Mouse (Mus musculus) thymus, postnatal 14 days (tissue): Measurements from ENCODE around the gene Slc39a11.

Source experiments
- DNase-seq: peaks from one replicate; pipeline ENCODE4 v3.0.0; 2021

Gene Slc39a11

GRCm38 (mm10) chr11:113327499-113328062 is 322.3 kb downstream of the Slc39a11 start:
- no peak for DNase-seq

DNA sequence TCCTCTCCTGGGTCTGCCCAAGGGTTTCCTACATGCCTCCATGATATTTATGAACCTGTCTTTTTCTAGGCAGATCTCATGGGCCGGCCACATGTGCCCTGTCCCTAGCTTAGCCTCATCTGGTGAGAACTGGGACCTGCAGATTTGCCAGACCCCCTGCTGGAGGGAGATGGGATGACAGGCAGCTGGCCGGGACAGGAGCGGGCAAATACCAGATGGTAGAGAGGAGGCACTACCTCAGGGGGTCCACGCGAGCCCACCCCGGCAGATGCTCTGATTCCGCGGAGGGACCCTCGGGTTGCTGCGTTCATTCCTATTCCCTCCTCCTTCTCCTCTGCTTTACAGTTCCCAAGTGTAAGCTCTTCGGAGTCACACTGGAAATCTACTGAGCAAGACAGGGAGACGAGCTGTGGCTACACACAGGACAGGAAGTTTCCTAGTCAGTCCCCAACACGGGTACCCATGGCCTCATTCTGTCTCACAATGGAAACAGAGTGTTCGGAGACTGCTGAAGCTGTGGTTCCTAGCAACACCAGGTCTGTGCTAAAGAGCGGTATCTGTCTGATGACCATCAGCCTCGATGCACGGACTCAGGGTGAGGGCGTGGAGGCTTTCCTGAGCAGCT is 323.4 kb downstream of the Slc39a11 start:
- DNase-seq = peak; percentile 76

DNA sequence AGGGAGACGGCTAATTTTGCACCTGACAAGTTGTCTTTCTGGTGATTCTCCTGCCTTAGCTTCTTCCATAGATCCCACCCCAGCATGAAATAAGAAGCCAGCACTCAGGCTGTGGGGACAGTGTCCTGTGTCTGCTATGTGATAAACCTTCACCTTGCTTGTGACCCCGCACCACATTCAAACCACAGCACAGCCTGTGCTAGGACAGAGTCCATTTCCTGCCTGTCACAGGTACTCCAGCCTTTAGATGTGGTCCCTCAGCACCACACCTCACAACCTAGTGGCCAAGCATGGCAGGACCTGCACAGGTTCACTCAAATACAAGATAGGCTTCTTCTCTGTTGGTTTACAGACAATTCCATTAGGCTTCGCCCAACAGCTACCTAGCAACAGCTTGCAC is 328.3 kb downstream of the Slc39a11 start:
- DNase-seq = no peak

DNA sequence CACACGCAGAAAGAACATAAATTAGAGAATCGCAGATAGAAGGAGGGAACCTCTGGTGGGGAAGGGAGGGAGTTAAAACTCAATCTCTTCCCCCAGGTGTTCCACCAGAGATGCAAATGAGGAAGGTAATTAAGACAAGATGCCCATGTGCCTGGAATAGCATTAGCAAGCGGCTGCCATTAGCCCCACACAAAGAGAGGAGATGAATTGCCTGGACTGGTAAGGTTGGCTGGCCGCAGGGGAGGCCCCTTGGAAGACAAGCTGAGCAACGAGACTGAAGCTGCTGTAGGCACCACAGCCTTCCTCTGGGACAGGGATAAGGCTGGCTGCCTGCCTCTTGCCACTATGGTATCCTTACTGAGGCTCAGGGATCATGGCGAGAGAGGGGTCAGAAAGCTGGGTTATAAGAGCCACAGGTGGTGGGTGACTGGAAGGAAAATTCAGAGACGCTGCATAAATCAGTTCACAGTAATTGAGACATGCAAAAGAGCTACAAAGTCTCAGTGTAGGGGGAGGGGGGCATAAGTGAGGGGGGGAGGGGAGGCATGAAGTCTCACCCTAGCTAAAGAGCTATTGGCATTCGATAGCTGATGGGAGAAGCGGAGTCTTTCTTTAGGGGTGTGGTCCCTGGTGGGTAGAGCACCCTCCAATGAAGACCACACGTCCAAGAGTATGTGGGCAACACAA is 340.5 kb downstream of the Slc39a11 start:
- no peak for DNase-seq

DNA sequence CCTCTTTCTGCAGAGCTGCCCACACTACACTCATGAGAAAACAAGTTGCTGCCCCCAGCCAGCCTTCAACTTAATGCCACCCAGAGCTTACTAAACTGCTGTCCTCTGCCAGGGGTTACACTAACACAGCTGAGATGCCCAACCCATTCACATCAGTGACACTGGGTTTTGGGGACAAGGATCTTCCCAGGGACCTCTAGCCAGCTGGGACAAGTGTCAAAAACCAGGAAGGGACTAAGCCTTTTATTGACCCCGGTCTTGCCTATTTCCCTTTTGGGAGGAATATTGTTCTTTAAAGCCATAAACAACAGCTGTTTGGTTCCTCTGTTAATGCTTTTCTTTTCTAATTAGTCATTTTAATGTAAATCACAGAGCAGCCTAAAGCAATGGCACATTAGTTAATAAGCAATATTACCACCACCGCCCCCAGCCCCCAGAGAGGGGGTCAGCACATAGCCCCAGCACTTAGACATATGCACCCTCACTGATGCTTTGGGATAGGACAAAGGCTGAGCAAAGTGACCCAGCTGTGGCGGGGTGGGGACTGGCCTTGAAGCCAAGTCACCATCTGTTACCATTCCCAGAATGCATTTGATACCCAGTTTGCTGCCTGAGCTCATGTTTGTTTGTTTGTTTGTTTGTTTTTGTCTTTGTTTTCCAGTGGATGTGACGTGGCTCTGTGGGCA is 341.5 kb downstream of the Slc39a11 start:
- no peak for DNase-seq

DNA sequence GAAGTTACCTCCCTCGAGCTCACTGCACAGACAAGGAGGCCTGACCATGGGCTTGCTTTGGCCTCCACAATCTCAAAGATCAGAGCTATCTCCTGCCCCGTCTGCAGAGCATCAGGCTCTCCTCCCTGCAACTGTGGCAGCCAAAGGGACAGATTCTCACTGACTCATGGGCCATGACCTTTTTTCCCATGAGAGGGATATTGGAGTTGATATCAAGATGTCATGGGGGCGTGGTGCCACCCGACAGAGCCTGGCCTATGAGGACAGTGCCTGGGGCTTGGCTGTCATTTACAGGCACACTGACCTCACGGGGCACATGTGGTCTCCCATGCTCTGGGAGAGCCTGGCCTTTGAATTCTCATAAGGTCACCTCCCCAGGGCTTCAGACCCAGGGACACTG is 346.7 kb downstream of the Slc39a11 start:
- DNase-seq = no peak

GRCm38 (mm10) chr11:113299492-113299891 is 350.4 kb downstream of the Slc39a11 start:
- no peak for DNase-seq

DNA sequence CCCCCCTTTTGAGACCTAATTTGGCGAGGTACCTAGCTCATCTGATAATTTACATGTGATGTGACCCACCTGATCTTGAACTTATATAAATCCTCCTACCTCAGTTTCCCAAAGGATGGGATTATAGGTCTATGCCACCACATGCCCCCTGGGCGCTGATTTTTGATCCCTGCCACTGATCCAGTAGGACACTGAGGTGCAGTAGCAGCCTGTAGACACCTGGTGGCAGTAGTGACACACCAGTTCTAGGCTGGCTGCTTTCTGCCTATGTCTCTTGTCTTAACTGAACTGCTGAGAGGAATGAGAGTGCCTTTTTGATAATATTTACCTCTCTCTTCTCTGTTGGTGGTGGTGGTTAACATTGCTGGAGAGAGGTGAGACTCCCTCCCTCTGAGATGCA is 352.1 kb downstream of the Slc39a11 start:
- DNase-seq = peak; percentile 73

DNA sequence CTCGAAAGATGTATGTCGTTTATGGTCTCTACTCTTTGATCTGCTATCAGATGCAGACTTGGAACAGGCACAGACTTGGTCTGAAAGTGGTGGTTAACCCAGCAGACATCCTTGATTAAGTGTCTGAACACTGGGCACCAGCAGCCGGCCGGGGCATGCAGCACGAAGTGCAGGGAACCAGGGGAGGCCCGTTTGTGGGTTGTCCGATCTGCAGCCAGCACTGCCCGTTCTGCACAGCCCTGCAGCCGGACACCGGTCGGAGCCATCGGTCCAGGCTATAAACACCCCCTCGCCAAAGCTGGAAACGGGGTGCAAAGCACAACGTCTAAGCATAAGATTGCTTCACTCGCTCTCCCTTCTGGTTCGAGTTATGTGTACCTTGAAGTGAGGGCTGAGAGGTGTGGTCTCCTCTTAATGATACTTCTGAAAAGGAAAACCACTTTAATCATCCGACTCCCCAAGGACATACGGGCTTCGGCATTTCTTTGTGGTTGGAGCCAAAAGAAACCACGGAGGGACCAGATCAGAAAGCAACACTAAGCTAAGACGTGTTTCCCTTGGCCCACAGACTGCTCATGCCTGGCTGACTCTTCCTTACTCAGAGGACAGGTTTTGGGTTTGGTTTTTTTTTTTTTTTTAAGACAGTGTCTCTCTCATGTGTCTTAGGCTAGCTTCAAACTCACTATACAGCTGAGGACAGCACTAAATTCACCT is 352.8 kb downstream of the Slc39a11 start:
- DNase-seq = peak; percentile 6

GRCm38 (mm10) chr11:113296162-113296561 is 353.7 kb downstream of the Slc39a11 start:
- DNase-seq = peak; percentile 50

GRCm38 (mm10) chr11:113294518-113294917 is 355.4 kb downstream of the Slc39a11 start:
- no peak for DNase-seq

DNA sequence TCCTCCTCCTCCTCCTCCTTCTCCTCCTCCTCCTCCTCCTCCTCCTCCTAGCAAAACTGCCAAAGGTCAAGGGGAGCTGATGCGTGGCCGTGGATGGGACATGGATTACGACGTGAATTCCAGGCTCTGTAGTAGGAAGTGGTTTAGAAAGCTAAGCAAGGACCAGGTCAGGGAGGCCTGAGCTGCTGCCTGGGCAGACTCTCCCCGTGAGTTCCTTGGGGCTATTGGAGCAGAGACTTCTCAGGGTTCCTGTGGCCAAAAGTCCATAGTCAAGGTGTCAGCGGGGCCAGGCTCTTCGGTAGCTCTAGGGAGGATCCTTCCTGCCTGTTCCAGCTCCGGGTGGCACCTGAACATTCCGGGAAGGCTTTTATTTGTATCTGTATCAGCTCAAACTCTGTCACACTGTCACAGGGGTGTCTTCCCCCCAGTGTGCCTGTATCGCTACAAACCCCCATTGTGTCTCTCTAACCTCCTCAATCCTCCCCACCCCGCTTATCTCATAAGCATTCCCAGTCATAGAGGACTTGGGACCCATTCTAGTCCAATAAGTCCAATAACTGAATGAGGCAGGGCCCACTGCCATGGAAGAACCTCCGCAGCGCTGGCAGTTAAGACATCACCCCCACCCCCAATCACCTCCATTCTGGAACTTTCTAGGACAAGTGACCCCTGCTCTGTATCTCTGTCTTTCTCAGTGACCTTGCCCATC is 356.8 kb downstream of the Slc39a11 start:
- no peak for DNase-seq

DNA sequence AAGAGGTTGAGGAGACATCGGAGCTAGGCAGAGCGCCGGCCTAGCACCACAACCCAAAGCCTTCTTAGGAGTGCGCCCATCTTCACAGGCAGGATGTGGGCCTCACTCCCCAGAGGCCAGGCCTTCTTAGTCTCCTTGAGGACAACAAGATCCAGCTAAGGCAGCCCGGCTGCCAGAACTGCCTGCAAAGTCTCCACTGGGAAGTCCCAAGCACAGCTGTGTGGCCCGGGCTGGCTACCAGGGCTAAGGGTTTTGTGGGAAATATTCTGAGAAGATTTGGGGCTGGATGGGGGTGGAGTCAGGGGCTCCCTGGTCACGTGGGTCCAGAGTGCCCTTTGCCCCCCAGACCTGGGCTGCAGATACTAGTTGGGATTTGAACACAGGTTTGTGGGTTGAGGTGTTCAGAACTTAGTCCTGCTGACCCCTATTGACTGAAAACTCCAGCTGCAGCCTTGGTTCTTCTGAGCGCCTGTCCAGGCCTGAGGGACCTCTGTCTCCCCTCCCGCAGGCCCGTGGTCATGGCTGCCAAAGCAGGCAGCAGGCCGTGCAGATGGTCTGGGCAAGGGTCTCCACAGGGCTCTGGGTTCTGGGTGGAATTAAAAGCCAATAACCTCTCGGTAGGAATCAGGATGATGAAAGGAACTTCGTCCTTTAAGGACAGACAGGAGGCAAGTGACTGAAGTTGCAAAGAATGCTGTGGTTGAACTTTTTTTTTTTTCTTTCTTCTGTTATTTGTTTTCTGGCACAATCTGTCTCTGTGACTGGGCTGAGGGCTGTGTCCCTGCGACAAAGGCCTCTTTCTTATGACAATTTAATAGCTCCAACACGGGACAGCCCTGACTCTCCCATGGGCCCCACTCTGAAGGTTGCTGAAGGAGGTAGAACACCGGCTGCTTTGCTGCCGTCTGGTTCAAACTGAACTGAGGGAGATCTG is 357.8 kb downstream of the Slc39a11 start:
- no peak for DNase-seq

- DNase-seq = no peak
Measured at GRCm38 (mm10) chr11:113290911-113291310, 359.0 kb downstream of the Slc39a11 start.

DNA sequence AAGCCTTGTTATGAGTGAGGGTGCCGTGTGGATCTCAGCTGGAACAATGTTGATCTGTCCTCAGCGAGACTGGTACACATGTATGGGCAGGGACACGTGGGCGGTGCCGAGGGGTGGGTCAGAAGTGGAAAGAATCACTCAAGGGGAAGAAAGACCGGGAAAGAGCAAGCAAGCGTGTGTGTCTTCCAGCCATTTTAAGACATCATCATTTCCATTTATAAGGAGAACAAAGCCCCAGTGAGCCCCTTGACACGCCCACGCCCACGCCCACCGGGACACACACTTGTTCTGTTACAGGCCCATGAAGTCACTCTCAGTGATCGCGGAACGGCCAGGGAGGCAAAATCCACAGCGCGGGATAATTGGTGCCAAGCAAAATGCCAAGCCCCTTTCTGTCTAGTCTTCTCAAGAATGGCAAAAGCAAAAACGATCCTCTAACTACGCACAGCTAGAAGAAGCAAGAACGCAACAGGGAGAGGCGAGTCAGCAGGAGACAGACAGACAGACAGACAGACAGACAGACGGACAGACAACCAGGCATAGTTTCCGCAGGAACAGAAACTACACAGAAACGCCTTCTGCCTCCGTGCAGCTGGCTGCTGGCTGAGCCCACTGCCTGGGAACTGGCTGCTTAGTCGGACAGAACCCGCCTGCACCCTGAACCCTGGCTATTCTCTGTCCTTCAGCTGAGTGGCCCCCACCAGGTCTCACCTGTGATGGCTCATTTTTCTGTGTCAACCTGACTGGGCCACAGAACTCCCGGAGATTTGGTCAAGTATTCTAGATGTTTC is 364.7 kb downstream of the Slc39a11 start:
- DNase-seq = no peak

DNA sequence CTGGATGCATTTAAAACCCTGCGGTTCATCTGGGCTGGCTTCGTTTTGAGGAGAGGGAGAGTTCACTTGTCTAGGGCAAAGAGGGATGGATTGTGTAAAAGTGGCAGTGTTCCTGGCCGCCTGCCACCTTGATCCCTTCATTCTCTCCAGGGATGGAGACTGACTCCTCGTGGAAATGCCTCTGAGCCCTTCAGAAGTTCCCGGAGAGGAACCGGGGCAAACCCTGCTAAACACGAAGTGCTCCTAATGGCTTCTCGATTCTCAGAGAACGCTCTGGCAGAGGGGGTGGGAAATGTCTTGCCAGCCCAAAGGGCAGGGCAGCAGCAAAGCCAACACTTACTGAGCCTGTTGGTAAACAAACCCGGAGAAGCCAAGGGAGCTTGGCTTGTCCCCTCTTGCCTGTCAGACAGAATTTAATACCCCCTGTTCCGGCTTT is 366.5 kb downstream of the Slc39a11 start:
- no peak for DNase-seq

DNA sequence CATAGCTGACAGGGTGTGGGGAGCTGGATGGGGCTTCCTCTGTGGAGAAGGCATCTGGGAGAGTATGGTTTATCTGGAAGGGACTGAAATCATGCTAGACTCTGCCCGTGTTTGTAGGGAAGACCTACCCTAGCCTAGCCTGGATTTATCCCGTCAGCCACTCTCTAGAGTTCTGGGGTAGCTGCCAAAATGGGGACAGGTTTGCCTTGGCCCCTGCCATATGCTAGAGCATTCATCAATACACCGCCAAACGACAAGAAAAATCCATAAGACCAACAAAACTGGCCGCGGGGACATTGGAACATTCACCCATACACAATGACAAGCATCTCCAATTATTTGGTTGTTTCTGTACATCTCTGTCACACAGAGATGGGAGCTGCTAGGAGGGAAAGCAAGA is 371.6 kb downstream of the Slc39a11 start:
- no peak for DNase-seq

DNA sequence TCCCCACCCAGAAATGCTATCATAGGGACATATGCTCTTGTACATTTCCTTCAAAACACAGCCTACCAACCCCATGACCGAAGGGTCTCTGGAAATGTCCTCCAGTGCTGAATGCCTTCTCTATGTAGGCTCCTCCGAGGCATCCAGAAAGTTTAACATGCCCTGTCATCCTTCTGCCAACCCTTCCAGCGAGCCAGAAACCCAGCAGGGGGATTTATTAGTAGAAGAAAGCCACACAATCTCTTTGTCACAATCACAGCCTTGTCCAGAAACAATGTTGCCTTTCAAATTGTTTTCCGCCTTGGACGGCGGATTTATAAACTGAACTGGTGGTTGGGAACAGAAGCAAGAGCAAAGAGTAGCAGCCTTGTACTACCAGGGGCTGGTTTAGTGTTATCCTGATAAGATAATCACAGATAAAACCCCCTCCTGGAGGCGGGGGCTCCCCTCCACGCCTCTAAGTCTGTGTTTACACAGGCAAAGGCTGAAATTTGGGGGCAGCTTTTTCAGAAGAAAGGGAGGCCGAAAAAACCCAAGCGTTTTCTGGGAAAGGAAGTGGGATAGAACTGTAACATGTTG is 372.8 kb downstream of the Slc39a11 start:
- DNase-seq = no peak

- DNase-seq = no peak
Measured at GRCm38 (mm10) chr11:113276518-113276917, 373.4 kb downstream of the Slc39a11 start.

DNA sequence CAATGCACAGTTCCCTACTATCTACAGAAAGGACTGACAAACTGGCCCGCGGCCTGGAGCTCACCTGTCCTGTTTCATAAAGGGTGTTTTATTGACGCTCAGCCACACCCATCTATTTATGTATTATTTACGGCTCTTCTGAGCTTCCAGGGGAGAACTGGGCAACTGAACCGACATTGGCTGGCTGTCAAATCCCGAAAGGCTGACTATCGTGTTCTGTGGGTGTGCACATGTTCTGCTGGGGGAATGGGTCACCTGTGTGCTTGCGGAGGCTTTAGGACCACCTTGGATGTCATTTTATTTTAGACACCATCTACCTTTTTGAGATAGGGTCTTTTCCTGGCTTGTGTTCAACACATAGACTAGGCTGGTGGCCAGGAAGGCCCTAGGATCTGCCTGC is 375.8 kb downstream of the Slc39a11 start:
- no peak for DNase-seq
